Mouse (Mus musculus): ENCODE data around the gene Mlxipl.

Gene Mlxipl

DNA sequence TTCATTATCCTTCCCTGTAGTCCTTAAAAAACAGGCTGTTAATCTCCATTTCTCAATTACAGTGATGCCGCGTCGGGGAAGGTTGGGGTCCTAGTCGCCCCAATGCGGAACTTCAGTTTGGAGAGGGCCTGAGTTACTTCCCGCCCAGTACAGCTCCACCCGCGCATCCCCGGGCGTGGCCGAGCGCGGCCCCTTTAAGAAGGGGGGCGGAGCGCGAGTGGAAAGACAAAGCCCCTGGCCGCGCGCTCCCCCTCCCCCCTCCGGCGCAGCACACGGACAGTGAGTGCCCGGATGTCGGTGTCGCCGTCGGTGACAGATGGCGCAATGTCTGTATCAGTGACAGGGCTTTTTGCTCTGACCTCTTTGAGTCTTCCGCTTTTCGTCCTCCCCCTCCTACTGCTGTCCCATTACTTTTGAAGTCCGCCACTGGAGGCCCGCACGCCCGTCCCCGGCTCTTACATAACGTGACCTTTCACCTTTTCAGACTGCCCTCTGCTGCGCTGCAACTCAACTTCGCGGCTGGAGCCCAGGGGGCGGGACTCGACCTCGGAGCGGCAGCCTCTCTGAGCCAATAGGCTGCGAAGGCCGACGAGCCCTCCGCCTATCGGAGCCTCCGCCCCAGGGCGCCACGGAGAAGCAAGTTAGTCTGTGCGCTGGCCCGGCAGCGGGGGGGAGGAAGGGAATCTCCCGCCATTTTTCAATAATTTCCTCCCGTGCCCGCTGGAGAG, 97.1 kb downstream of the Mlxipl start, which contains the start of gene Baz1b:
Gene Baz1b, plus strand, starts transcription at position 644 of the 728 bp plus-strand sequence.
- DNase-seq, result peak; percentile 99

GRCm38 (mm10) chr5:135187349-135188213, 97.9 kb downstream of the Mlxipl start:
- DNase-seq, result peak; percentile 46

All from kidney, adult 9 months (tissue).